Mouse (Mus musculus) hindbrain, embryonic 16.5 days (tissue): ENCODE measurements around the gene Prkcd. TPM values are rescaled to one million over a fixed set of nuclear protein-coding genes. Genes with fewer than 3 reads are reported as not detected.
"Not testable (repeated sequence)": the region's sequence is repeated elsewhere in the genome, so short reads cannot be mapped to it uniquely, and the experiment has no call there.

Experiments
- ATAC-seq: fragments of 200-750 bp; cut with Nextera tagmentation; 2 replicates; pipeline ENCODE4 v1.8.0; 2017; ENCODE audit warnings: moderate TSS enrichment, moderate library complexity
- H3K27ac ChIP-seq: fragments of 300-500 bp; sonication (generic); 2 replicates; pipeline ENCODE4 v1.5.1; 2014; ENCODE audit warnings: low read depth, mild to moderate bottlenecking, control low read depth, low read length, moderate library complexity
- H3K27me3 ChIP-seq: fragments of 300-500 bp; sonication (generic); replicated peaks from 2 replicates; pipeline ENCODE4 v1.6.1; 2014; ENCODE audit warnings: low read length; ENCODE audit not compliant: control insufficient read depth, insufficient read depth
- H3K36me3 ChIP-seq: fragments of 300-500 bp; sonication (generic); 2 replicates; pipeline ENCODE4 v1.6.1; 2014; ENCODE audit warnings: mild to moderate bottlenecking, low read length, moderate library complexity, mixed read lengths; ENCODE audit not compliant: control insufficient read depth, insufficient read depth
- H3K4me1 ChIP-seq: fragments of 300-500 bp; sonication (generic); 2 replicates; pipeline ENCODE4 v1.6.1; 2014; ENCODE audit warnings: low read depth, low read length; ENCODE audit not compliant: control insufficient read depth, insufficient read depth
- H3K4me2 ChIP-seq: fragments of 300-500 bp; sonication (generic); 2 replicates; pipeline ENCODE4 v1.6.1; 2014; ENCODE audit warnings: mild to moderate bottlenecking, low read length, control low read depth, moderate library complexity
- H3K4me3 ChIP-seq: fragments of 300-500 bp; sonication (generic); 2 replicates; pipeline ENCODE4 v1.5.1; 2014; ENCODE audit warnings: mild to moderate bottlenecking, low read length, control low read depth, moderate library complexity
- H3K9ac ChIP-seq: fragments of 300-500 bp; sonication (generic); 2 replicates; pipeline ENCODE4 v1.6.1; 2014; ENCODE audit warnings: low read depth, mild to moderate bottlenecking, control low read depth, low read length, moderate library complexity
- H3K9me3 ChIP-seq: fragments of 300-500 bp; sonication (generic); 2 replicates; pipeline ENCODE4 v1.6.1; 2014; ENCODE audit warnings: mild to moderate bottlenecking, low read length, moderate library complexity; ENCODE audit not compliant: control insufficient read depth
- WGBS: fragments of 180-500 bp; shearing (Covaris S2); extraction: QIAGEN DNeasy Blood & Tissue Kit; methylation state at CpG from one replicate; pipeline ENCODE4 v1.1.7; 2014; 5-methylcytosine and 5-hydroxymethylcytosine counted together
- polyA plus RNA-seq: library from polyadenylated mRNA; unstranded; fragments of >200 nt; fragmentation: Nextera tagmentation; extraction: Ambion mirVana; gene quantifications from 2 replicates; pipeline ENCODE4 v1.2.1, GENCODE M21; 2015

The Prkcd gene
- polyA plus RNA-seq, 1 experiment from 2014 or later: 22.0 TPM

- no peak overlapping the region for H3K9ac ChIP-seq
- no peaks in the 10 kb centered on the region for H3K27me3 ChIP-seq
- H3K4me3 ChIP-seq: no peak overlapping the region
- no peak overlapping the region for H3K27ac ChIP-seq
- no peaks in the 10 kb centered on the region for H3K36me3 ChIP-seq
- no peaks in the 10 kb centered on the region for H3K9me3 ChIP-seq
- H3K4me1 ChIP-seq: peaks cover 13% of the 10 kb centered on the region
- no peak overlapping the region for H3K4me2 ChIP-seq
- ATAC-seq: no peak
- 78% methylated on average over 5 of the region's 5 CpGs for WGBS
Measured at GRCm38 (mm10) chr14:30585323-30585722, 40.7 kb downstream of the Prkcd start.

GRCm38 (mm10) chr14:30584497-30585251, 41.3 kb downstream of the Prkcd start:
- H3K4me3 ChIP-seq: no peak overlapping the region
- 34% methylated on average over 19 of the region's 19 CpGs for WGBS
- H3K9ac ChIP-seq: no peak overlapping the region
- ATAC-seq: no peak
- H3K27ac ChIP-seq: no peak overlapping the region
- H3K36me3 ChIP-seq: no peaks in the 10 kb centered on the region
- H3K9me3 ChIP-seq: no peaks in the 10 kb centered on the region
- H3K4me2 ChIP-seq: no peak overlapping the region
- H3K27me3 ChIP-seq: no peaks in the 10 kb centered on the region
- peaks cover 13% of the 10 kb centered on the region for H3K4me1 ChIP-seq

GRCm38 (mm10) chr14:30584077-30584476, 41.9 kb downstream of the Prkcd start:
- Histone ChIP-seq H3K4me3 (no peak overlapping the region), H3K4me1 (peaks cover 13% of the 10 kb centered on the region), H3K27me3 (no peaks in the 10 kb centered on the region), H3K27ac (no peak overlapping the region), H3K36me3 (no peaks in the 10 kb centered on the region), H3K4me2 (no peak overlapping the region), H3K9ac (no peak overlapping the region), H3K9me3 (no peaks in the 10 kb centered on the region)
- WGBS: 54% methylated on average over 2 of the region's 2 CpGs
- no peak for ATAC-seq

- Histone ChIP-seq H3K9ac (no peak overlapping the region), H3K4me3 (no peak overlapping the region), H3K36me3 (no peaks in the 10 kb centered on the region), H3K9me3 (no peaks in the 10 kb centered on the region), H3K27me3 (no peaks in the 10 kb centered on the region), H3K4me1 (peaks cover under 1% of the 10 kb centered on the region), H3K4me2 (no peak overlapping the region), H3K27ac (no peak overlapping the region)
- WGBS: 47% methylated on average over 1 of the region's 1 CpGs
- no peak for ATAC-seq
Measured at GRCm38 (mm10) chr14:30581238-30581637, 44.8 kb downstream of the Prkcd start.

GRCm38 (mm10) chr14:30579882-30580281, 46.1 kb downstream of the Prkcd start:
- ATAC-seq: no peak
- Histone ChIP-seq H3K27ac (no peak overlapping the region), H3K27me3 (no peaks in the 10 kb centered on the region), H3K4me1 (no peaks in the 10 kb centered on the region), H3K36me3 (no peaks in the 10 kb centered on the region), H3K4me2 (no peak overlapping the region), H3K4me3 (no peak overlapping the region), H3K9ac (no peak overlapping the region), H3K9me3 (no peaks in the 10 kb centered on the region)
- 29% methylated on average over 5 of the region's 5 CpGs for WGBS

- Histone ChIP-seq H3K9ac (no peak overlapping the region), H3K4me1 (no peaks in the 10 kb centered on the region), H3K36me3 (peaks cover 3% of the 10 kb centered on the region; the same call in 1 of the 2 replicates), H3K27ac (no peak overlapping the region), H3K4me3 (no peak overlapping the region), H3K9me3 (no peaks in the 10 kb centered on the region), H3K4me2 (no peak overlapping the region), H3K27me3 (no peaks in the 10 kb centered on the region)
- 83% methylated on average over 5 of the region's 5 CpGs for WGBS
- no peak for ATAC-seq
Measured at GRCm38 (mm10) chr14:30579180-30579579, 46.8 kb downstream of the Prkcd start.

- not testable (repeated sequence) for ATAC-seq, H3K9ac ChIP-seq, H3K4me2 ChIP-seq, H3K27me3 ChIP-seq, H3K9me3 ChIP-seq, H3K4me1 ChIP-seq, H3K27ac ChIP-seq, H3K4me3 ChIP-seq
- peaks cover 15% of the 10 kb centered on the region for H3K36me3 ChIP-seq
- WGBS: 59% methylated on average over 10 of the region's 12 CpGs
Measured at GRCm38 (mm10) chr14:30577303-30578062, 48.5 kb downstream of the Prkcd start.

- Histone ChIP-seq H3K36me3 (peaks cover 26% of the 10 kb centered on the region), H3K27me3 (no peaks in the 10 kb centered on the region), H3K9ac (no peak overlapping the region), H3K4me2 (no peak overlapping the region), H3K9me3 (no peaks in the 10 kb centered on the region), H3K4me3 (no peak overlapping the region), H3K4me1 (no peaks in the 10 kb centered on the region), H3K27ac (no peak overlapping the region)
- no peak for ATAC-seq
- WGBS: 82% methylated on average over 5 of the region's 5 CpGs
Measured at GRCm38 (mm10) chr14:30576260-30576659, 49.8 kb downstream of the Prkcd start.

- no peak overlapping the region for H3K9ac ChIP-seq
Measured at GRCm38 (mm10) chr14:30575791-30576190, 50.2 kb downstream of the Prkcd start.

More at GRCm38 (mm10) chr14:30575791-30576190, 50.2 kb downstream of the Prkcd start:
- H3K4me1 ChIP-seq: no peaks in the 10 kb centered on the region
- H3K36me3 ChIP-seq: peaks cover 30% of the 10 kb centered on the region
- ATAC-seq: no peak
- no peaks in the 10 kb centered on the region for H3K9me3 ChIP-seq
- no peaks in the 10 kb centered on the region for H3K27me3 ChIP-seq
- no peak overlapping the region for H3K4me2 ChIP-seq
- H3K4me3 ChIP-seq: no peak overlapping the region
- WGBS: 78% methylated on average over 7 of the region's 7 CpGs
- H3K27ac ChIP-seq: no peak overlapping the region
